Mouse (Mus musculus): ENCODE measurements around the gene Camk2d.

- TF ChIP-seq CTCF (conservative IDR thresholded peaks at IDR 0.05 in 1 of 2, IDR thresholded peaks at IDR 0.05 in 1 of 2; ENCODE audit: low read depth in 2 of 2, low read length in 2 of 2) (no peak), MXI1 (IDR thresholded peaks at IDR 0.05; ENCODE audit: low read depth, low read length) (peak; percentile 61; the same call in 1 of the 2 replicates), UBTF (IDR thresholded peaks at IDR 0.05; ENCODE audit: low read depth, low read length) (no peak), ZC3H11A (IDR thresholded peaks at IDR 0.05; ENCODE audit: low read depth, low read length) (no peak), POLR2A (IDR thresholded peaks at IDR 0.05; ENCODE audit: low read depth, low read length) (no peak), RCOR1 (conservative IDR thresholded peaks at IDR 0.05; ENCODE audit: low read depth, low read length) (no peak), BHLHE40 (IDR thresholded peaks at IDR 0.05; ENCODE audit: low read depth, low read length) (no peak), MAFK (IDR thresholded peaks at IDR 0.05; ENCODE audit: insufficient replicate concordance, low read length) (0 out of 2 replicates have a peak, but pooled peaks have one; percentile 5), IRF4 (IDR thresholded peaks at IDR 0.05; ENCODE audit: low read depth, low read length) (peak; percentile 77), CHD2 (IDR thresholded peaks at IDR 0.05; ENCODE audit: low read length) (no peak)
Observed at GRCm38 (mm10) chr3:126659235-126659634, 63.1 kb downstream of the Camk2d start.

All from CH12.LX (cell line).